Mouse (Mus musculus) myocyte (in vitro differentiated cells): ENCODE data around the gene Vmn2r29. TPM values are rescaled to one million over a fixed set of nuclear protein-coding genes. Genes with fewer than 3 reads are reported as not detected.

Experiments used
- H3K27me3 ChIP-seq: one replicate; pipeline ENCODE4 v1.6.1; 2011; ENCODE audit not compliant: control insufficient read depth, insufficient read depth, insufficient read length
- H3K36me3 ChIP-seq: one replicate; pipeline ENCODE4 v1.6.1; 2011; ENCODE audit not compliant: control insufficient read depth, insufficient read depth
- H3K4me2 ChIP-seq: one replicate; pipeline ENCODE4 v1.6.1; 2011; ENCODE audit warnings: low read depth, control low read depth
- H3K4me3 ChIP-seq: one replicate; pipeline ENCODE4 v1.5.1; 2011; ENCODE audit warnings: mild to moderate bottlenecking, control low read depth, moderate library complexity
- H3K79me2 ChIP-seq: one replicate; pipeline ENCODE4 v1.6.1; 2011; ENCODE audit not compliant: control insufficient read depth, insufficient read depth
- H3ac ChIP-seq: one replicate; pipeline ENCODE4 v1.6.1; 2011; ENCODE audit not compliant: control insufficient read depth, insufficient read length
- CEBPB ChIP-seq: IDR thresholded peaks from 2 replicates; pipeline ENCODE4 v1.6.1; 2011; ENCODE audit warnings: mild to moderate bottlenecking, moderate library complexity; ENCODE audit not compliant: poor library complexity, insufficient read depth, severe bottlenecking
- E2F4 ChIP-seq: IDR thresholded peaks from one replicate; pipeline ENCODE4 v1.6.1; 2011; ENCODE audit warnings: mild to moderate bottlenecking, control low read depth, moderate library complexity; ENCODE audit not compliant: insufficient read depth
- MAX ChIP-seq: IDR thresholded peaks from one replicate; pipeline ENCODE4 v1.6.1; 2011; ENCODE audit warnings: low read depth, mild to moderate bottlenecking, control low read depth
- MYOD1 ChIP-seq, 3 experiments: IDR thresholded peaks; one replicate each; pipeline ENCODE4 v1.6.1; 2011; ENCODE audit warnings: control low read depth in 2 of 3, low read depth in 2 of 3, mild to moderate bottlenecking in 2 of 3, moderate library complexity in 1 of 3; ENCODE audit not compliant: insufficient read length in 2 of 3, control insufficient read depth in 1 of 3
- MYOG ChIP-seq, 3 experiments: IDR thresholded peaks; one replicate each; pipeline ENCODE4 v1.6.1; 2011; ENCODE audit warnings: control low read depth in 2 of 3, low read depth in 2 of 3, mild to moderate bottlenecking in 2 of 3; ENCODE audit not compliant: insufficient read length in 2 of 3, control insufficient read depth in 1 of 3, insufficient read depth in 1 of 3
- POLR2A ChIP-seq: IDR thresholded peaks from one replicate; pipeline ENCODE4 v1.6.1; 2011; ENCODE audit warnings: low read depth, mild to moderate bottlenecking, control low read depth, moderate library complexity; ENCODE audit not compliant: insufficient read length
- POLR2AphosphoS2 ChIP-seq: IDR thresholded peaks from one replicate; pipeline ENCODE4 v1.6.1; 2011; ENCODE audit warnings: low read depth, control low read depth; ENCODE audit not compliant: insufficient read length
- REST ChIP-seq: IDR thresholded peaks from one replicate; pipeline ENCODE4 v1.6.1; 2011; ENCODE audit warnings: mild to moderate bottlenecking, control low read depth, moderate library complexity; ENCODE audit not compliant: insufficient read depth, insufficient read length
- SRF ChIP-seq: IDR thresholded peaks from one replicate; pipeline ENCODE4 v1.6.1; 2011; ENCODE audit warnings: low read depth; ENCODE audit not compliant: control insufficient read depth, insufficient read length
- TCF12 ChIP-seq: IDR thresholded peaks from one replicate; pipeline ENCODE4 v1.6.1; 2011; ENCODE audit warnings: mild to moderate bottlenecking, control low read depth; ENCODE audit not compliant: poor library complexity, insufficient read depth, severe bottlenecking
- TCF3 ChIP-seq: IDR thresholded peaks from one replicate; pipeline ENCODE4 v1.6.1; 2011; ENCODE audit warnings: low read depth, control low read depth; ENCODE audit not compliant: insufficient read length
- USF1 ChIP-seq: IDR thresholded peaks from one replicate; pipeline ENCODE4 v1.6.1; 2011; ENCODE audit warnings: low read depth, mild to moderate bottlenecking, control low read depth, moderate library complexity
- polyA plus RNA-seq: library from polyadenylated mRNA; unstranded; fragments of >200 nt; fragmentation: generic; extraction: Trizol; gene quantifications from one replicate; pipeline ENCODE4 v1.2.1, GENCODE M21; 2012; ENCODE audit warnings: missing spikeins

Gene Vmn2r29
- polyA plus RNA-seq, 1 experiment: 0.06 TPM

DNA sequence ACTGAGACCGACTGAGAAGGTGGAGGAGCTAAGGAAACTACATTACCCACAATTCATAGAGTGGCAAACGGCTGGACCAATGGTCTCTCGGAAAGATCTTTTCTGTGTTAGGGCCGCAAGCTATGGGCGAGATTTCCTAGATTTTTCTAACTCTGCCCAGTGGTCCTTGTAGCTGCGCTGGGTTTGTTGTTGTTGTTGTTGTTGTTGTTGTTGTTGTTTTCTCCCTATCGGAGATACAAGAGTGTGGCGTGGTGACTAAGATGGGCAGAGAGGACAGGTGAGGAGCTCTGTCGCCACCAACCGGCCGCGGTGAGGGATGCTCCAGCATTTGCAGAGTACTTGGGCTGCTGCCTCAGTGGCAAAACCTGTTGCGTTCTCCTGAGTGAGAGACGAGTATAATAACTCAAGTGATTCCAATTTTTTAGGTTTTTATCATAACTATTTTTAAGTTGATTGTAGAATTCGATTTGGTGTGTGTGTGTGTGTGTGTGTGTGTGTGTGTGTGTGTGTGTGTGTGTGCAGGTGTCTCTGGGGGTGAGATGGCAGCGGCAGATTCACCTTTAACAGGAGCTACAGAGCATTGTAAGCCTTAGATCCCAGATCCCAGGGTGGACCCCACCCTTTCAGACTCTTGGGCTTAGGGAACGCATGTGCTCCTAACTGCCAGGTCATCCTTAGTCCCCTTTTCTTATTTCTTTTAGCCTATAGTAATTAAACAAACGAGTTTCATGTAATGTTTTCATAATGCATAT is 58.8 kb downstream of the Vmn2r29 start:
- H3K27me3 ChIP-seq: no peaks in the 10 kb centered on the region
- H3ac ChIP-seq: no peak overlapping the region
- no peak for TF ChIP-seq REST
- peak in 2 of 3 experiments; percentile 19 to 57 for TF ChIP-seq MYOD1 (IDR thresholded peaks at IDR 0.05; ENCODE audit: control insufficient read depth in 1 of 3, insufficient read length in 2 of 3, low read depth in 2 of 3)
- TF ChIP-seq SRF: no peak
- TF ChIP-seq TCF3: no peak
- TF ChIP-seq MYOG (IDR thresholded peaks at IDR 0.05; ENCODE audit: control insufficient read depth in 1 of 3, insufficient read depth in 1 of 3, insufficient read length in 2 of 3, low read depth in 2 of 3): peak in 1 of 3 experiments; percentile 56
- H3K4me2 ChIP-seq: peak overlapping the region; percentile 53
- H3K36me3 ChIP-seq: no peaks in the 10 kb centered on the region
- peak overlapping the region; percentile 18 for H3K4me3 ChIP-seq
- no peaks in the 10 kb centered on the region for H3K79me2 ChIP-seq

DNA sequence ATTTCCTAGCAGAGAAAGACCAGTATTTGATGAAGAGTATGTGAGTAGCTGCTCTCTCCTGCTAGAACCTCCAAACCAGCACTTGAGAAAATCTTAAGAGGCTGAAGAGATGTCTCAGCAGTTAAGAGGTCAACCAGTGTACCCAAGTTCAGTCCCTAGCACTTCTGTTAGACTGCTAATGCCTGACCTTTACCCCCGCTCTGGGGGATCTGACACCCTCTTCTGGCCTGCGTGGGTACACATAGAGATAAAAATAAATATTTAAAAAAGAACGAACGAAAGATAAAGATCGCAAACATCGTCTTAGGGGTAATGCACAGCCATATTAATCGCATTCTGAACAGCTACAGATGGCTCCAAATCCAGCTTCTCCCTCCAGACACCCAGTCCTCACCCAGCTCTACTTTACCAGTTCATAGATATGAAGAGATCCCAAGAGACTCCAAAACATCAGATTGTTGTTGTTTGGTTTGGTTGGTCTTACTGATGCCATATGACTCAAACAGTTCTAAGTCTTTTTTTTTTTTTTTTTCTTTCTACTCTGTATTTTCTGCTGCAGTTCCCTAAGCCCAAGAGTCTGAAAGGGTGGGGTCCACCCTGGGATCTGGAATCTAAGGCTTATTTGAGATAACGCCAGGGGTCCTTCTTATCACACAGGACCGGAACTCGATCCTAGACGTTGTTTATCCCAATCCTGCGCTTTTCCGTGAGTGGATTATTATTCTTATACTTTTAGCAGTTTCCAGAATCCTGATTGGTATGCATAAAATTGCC is 59.5 kb downstream of the Vmn2r29 start:
- Histone ChIP-seq H3K36me3 (no peaks in the 10 kb centered on the region), H3K27me3 (no peaks in the 10 kb centered on the region), H3K4me3 (peak overlapping the region; percentile 18), H3ac (no peak overlapping the region), H3K4me2 (peak overlapping the region; percentile 53), H3K79me2 (no peaks in the 10 kb centered on the region)
- TF ChIP-seq REST (no peak), MAX (no peak), TCF3 (no peak)

DNA sequence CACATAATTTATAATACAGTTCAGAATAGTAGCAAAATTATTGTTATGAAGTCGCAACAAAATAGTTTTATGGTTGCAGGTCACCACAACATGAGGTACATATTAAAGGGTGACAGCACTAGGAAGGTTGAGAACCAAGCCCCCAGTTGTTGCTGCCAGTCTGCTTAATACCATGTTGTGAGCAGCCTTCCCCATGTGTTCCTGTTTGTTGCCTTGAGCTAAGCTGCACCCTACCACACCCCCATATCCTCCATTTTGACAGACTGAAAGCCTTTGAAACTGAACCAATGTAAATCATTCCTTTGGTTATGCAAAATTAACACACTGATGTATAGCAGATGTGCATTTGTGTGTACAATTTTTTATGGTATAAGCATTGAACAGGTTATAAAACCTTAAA is 61.2 kb downstream of the Vmn2r29 start:
- H3ac ChIP-seq: no peak overlapping the region
- H3K4me2 ChIP-seq: no peak overlapping the region
- H3K79me2 ChIP-seq: no peaks in the 10 kb centered on the region
- H3K27me3 ChIP-seq: no peaks in the 10 kb centered on the region
- TF ChIP-seq CEBPB: no peak
- no peak for TF ChIP-seq USF1
- TF ChIP-seq TCF12: no peak
- TF ChIP-seq POLR2AphosphoS2: no peak
- TF ChIP-seq E2F4: no peak
- no peak for TF ChIP-seq SRF
- no peak for TF ChIP-seq MAX
- TF ChIP-seq POLR2A: no peak
- no peak for TF ChIP-seq MYOD1 (IDR thresholded peaks at IDR 0.05; ENCODE audit: control insufficient read depth in 1 of 3, insufficient read length in 2 of 3, low read depth in 2 of 3)
- TF ChIP-seq MYOG (IDR thresholded peaks at IDR 0.05; ENCODE audit: control insufficient read depth in 1 of 3, insufficient read depth in 1 of 3, insufficient read length in 2 of 3, low read depth in 2 of 3): no peak
- TF ChIP-seq TCF3: no peak
- TF ChIP-seq REST: no peak
- H3K36me3 ChIP-seq: peaks cover 5% of the 10 kb centered on the region
- no peak overlapping the region for H3K4me3 ChIP-seq

Other genes with a start within 250 kb of the Vmn2r29 start
- 8.9 TPM for gene Zfp954, start 125.8 kb downstream of the Vmn2r29 start, polyA plus RNA-seq
- gene Zfp773, start 110.6 kb downstream of the Vmn2r29 start, polyA plus RNA-seq: 0.02 TPM
- gene Zfp418, start 76.0 kb downstream of the Vmn2r29 start, polyA plus RNA-seq: 0.53 TPM
- gene Zfp772, start 37.3 kb downstream of the Vmn2r29 start, polyA plus RNA-seq: 1.4 TPM
- gene Gm45844, start 31.0 kb upstream of the Vmn2r29 start, polyA plus RNA-seq: 0.59 TPM
- gene Clcn4, start 53.5 kb upstream of the Vmn2r29 start, polyA plus RNA-seq: 15.8 TPM
- gene Vmn2r30, start 90.3 kb upstream of the Vmn2r29 start, polyA plus RNA-seq: not detected
- not detected for gene Gm45783, start 127.2 kb upstream of the Vmn2r29 start, polyA plus RNA-seq
- gene Vmn2r31, start 152.4 kb upstream of the Vmn2r29 start, polyA plus RNA-seq: not detected
- not detected for gene Vmn2r32, start 232.7 kb upstream of the Vmn2r29 start, polyA plus RNA-seq